Mouse (Mus musculus): ENCODE data around the gene Mtmr12.

GRCm38 (mm10) chr15:12311465-12311864, 106.6 kb downstream of the Mtmr12 start:
- TF ChIP-seq EP300 (IDR thresholded peaks at IDR 0.05; ENCODE audit: insufficient read depth, low read depth, low read length), result no peak
- no peak for TF ChIP-seq POLR2A (IDR thresholded peaks at IDR 0.05; ENCODE audit: insufficient read depth, low read depth, low read length)
- no peak for TF ChIP-seq CTCF (IDR thresholded peaks at IDR 0.05)
